Mouse (Mus musculus): ENCODE data around the gene Fut11. TPM values are rescaled to one million over a fixed set of nuclear protein-coding genes. Genes with fewer than 3 reads are reported as not detected.

Gene Fut11
- polyA plus RNA-seq, 1 experiment from 2014 or later, result 29.2 TPM

DNA sequence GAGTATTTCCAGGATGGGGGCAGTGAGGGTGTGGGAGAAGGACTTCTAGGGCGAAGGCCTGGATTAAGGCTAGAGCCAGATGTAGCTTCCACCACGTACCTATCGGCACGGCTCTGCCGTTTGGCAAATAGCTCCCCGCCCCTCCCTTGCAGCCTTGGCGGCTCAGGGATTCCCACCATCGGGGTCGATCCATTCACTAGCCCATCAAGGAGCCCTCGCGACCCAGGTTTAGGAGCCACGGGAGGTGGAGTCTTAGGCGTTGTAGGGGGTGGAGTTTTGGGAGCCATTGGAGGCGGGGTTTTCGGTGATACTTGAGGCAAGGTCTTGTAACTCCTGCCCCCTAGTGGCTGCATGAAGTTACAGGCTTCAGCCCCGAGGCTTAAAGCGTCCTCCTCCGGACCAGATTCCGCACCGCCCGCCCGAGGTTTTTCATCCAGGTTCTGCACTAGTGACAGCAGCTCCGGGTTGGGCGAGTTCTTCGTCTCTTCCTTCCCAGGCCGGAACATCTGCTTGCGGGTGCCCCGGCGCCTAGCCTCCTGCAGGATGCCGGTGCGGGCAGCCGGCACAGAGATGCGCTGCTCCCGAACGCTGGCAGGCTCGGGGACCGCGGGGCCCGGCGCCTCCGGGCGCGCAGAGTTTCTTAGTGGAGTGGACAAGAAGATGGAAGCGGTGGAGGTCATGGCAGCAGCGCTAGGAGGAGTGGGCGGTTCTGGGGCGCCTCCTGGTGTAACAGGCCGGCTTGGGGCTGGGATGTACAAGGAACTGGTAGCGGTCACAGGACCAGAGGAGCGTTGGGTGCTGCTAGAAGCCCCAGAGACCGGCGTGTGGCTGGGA is 33.7 kb upstream of the Fut11 start:
- H3K4me2 ChIP-seq, result peak overlapping the region; percentile 97
- H3K9ac ChIP-seq, result peak overlapping the region; percentile 69
- H3K4me3 ChIP-seq (replicated peaks), result peak overlapping the region; percentile 75
- peaks cover 14% of the 10 kb centered on the region for H3K27me3 ChIP-seq
- H3K4me1 ChIP-seq, result peaks cover 25% of the 10 kb centered on the region
- WGBS, result under 1% methylated on average over 52 of the region's 52 CpGs
- ATAC-seq (replicated peaks; ENCODE audit: low FRiP score), result peak; percentile 82
- peak overlapping the region; percentile 95 for H3K27ac ChIP-seq
- H3K9me3 ChIP-seq (replicated peaks), result no peaks in the 10 kb centered on the region
- no peaks in the 10 kb centered on the region for H3K36me3 ChIP-seq

DNA sequence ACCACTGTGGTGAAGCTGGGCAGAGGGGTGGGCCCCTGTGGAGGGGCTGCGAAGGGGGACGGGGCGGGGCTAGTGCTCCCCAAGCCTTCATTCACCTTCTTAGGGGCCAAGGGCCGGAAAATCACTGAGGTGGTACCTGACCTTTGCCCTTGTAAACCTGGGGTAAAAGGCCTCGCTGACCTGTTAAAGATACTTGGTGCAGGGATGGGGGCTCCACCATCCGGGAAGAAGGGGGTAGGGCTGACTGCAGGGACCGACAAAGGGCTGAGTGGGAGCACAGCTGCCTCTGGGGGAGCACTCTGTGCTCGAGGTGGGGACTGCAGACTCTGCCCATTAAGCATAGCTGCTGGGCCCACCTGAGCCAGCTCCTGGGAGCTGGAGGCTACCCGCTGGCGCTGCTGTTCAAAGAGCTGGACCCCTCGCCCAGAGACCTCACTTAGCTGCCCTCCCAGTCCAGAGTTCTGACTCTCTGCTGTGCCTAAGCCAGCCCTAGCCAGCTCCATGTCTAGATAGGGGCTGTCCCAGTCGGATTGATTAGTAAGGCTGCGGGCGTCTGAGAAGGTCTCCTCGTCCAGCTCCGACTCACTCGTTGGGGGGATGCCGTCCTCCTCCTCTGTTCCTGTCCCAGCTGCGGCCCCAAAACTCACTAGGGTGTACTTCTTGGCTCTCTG is 33.0 kb upstream of the Fut11 start:
- peaks cover 21% of the 10 kb centered on the region for H3K27me3 ChIP-seq
- H3K27ac ChIP-seq, result peak overlapping the region; percentile 95
- H3K9me3 ChIP-seq (replicated peaks), result no peaks in the 10 kb centered on the region
- peak; percentile 40 for ATAC-seq (replicated peaks; ENCODE audit: low FRiP score)
- H3K36me3 ChIP-seq, result no peaks in the 10 kb centered on the region
- H3K4me1 ChIP-seq, result peaks cover 18% of the 10 kb centered on the region
- 10% methylated on average over 19 of the region's 19 CpGs for WGBS
- H3K9ac ChIP-seq, result peak overlapping the region; percentile 69
- H3K4me3 ChIP-seq (replicated peaks), result peak overlapping the region; percentile 75
- peak overlapping the region; percentile 97 for H3K4me2 ChIP-seq

- WGBS, result 89% methylated on average over 3 of the region's 3 CpGs
- H3K4me2 ChIP-seq, result peak overlapping the region; percentile 97; the same call in 1 of the 2 replicates
- H3K27me3 ChIP-seq, result peaks cover 21% of the 10 kb centered on the region
- H3K4me3 ChIP-seq (replicated peaks), result no peak overlapping the region
- no peak for ATAC-seq (replicated peaks; ENCODE audit: low FRiP score)
- H3K4me1 ChIP-seq, result peaks cover 18% of the 10 kb centered on the region
- no peak overlapping the region for H3K9ac ChIP-seq
- no peaks in the 10 kb centered on the region for H3K36me3 ChIP-seq
- no peaks in the 10 kb centered on the region for H3K9me3 ChIP-seq (replicated peaks)
- no peak overlapping the region for H3K27ac ChIP-seq
Observed at GRCm38 (mm10) chr14:20662740-20663139, 32.0 kb upstream of the Fut11 start.

GRCm38 (mm10) chr14:20663601-20664000 is 31.2 kb upstream of the Fut11 start:
- 69% methylated on average over 2 of the region's 2 CpGs for WGBS
- Histone ChIP-seq H3K4me2 (no peak overlapping the region), H3K9me3 (replicated peaks) (no peaks in the 10 kb centered on the region), H3K27me3 (peaks cover 21% of the 10 kb centered on the region), H3K4me1 (peaks cover 18% of the 10 kb centered on the region), H3K9ac (no peak overlapping the region), H3K36me3 (no peaks in the 10 kb centered on the region), H3K27ac (no peak overlapping the region), H3K4me3 (replicated peaks) (no peak overlapping the region)
- ATAC-seq (replicated peaks; ENCODE audit: low FRiP score), result no peak

- Histone ChIP-seq H3K9ac (no peak overlapping the region), H3K27ac (no peak overlapping the region), H3K27me3 (peaks cover 21% of the 10 kb centered on the region), H3K4me1 (peaks cover 18% of the 10 kb centered on the region), H3K4me3 (replicated peaks) (no peak overlapping the region), H3K9me3 (replicated peaks) (no peaks in the 10 kb centered on the region), H3K36me3 (no peaks in the 10 kb centered on the region), H3K4me2 (no peak overlapping the region)
- ATAC-seq (replicated peaks; ENCODE audit: low FRiP score), result no peak
- WGBS, result 52% methylated on average over 3 of the region's 3 CpGs
Observed at GRCm38 (mm10) chr14:20664436-20664835, 30.3 kb upstream of the Fut11 start.

GRCm38 (mm10) chr14:20667469-20667868 is 27.3 kb upstream of the Fut11 start:
- H3K27ac ChIP-seq, result no peak overlapping the region
- H3K4me3 ChIP-seq (replicated peaks), result no peak overlapping the region
- no peak for ATAC-seq (replicated peaks; ENCODE audit: low FRiP score)
- H3K27me3 ChIP-seq, result peaks cover 23% of the 10 kb centered on the region
- H3K9ac ChIP-seq, result no peak overlapping the region
- no peaks in the 10 kb centered on the region for H3K36me3 ChIP-seq
- peaks cover under 1% of the 10 kb centered on the region for H3K4me1 ChIP-seq
- no peak overlapping the region for H3K4me2 ChIP-seq
- WGBS, result 75% methylated on average over 1 of the region's 1 CpGs
- no peaks in the 10 kb centered on the region for H3K9me3 ChIP-seq (replicated peaks)

- Histone ChIP-seq H3K4me3 (replicated peaks) (no peak within 1 kb of the TSS), H3K36me3 (no peaks in the 10 kb centered on the region), H3K27me3 (peaks cover 18% of the 10 kb centered on the region), H3K9me3 (replicated peaks) (no peaks in the 10 kb centered on the region), H3K4me2 (no peak within 1 kb of the TSS), H3K9ac (no peak within 1 kb of the TSS), H3K4me1 (0 out of 2 replicates have a peak, but pooled peaks cover 1% of the 10 kb centered on the region), H3K27ac (no peak within 1 kb of the TSS)
- WGBS, result 83% methylated on average over 8 of the region's 8 CpGs
- no peak for ATAC-seq (replicated peaks; ENCODE audit: low FRiP score)
Observed at GRCm38 (mm10) chr14:20668154-20668810, 26.5 kb upstream of the Fut11 start, which contains the start of gene Synpo2l. Synpo2l (minus strand) TSS chr14:20668354.

DNA sequence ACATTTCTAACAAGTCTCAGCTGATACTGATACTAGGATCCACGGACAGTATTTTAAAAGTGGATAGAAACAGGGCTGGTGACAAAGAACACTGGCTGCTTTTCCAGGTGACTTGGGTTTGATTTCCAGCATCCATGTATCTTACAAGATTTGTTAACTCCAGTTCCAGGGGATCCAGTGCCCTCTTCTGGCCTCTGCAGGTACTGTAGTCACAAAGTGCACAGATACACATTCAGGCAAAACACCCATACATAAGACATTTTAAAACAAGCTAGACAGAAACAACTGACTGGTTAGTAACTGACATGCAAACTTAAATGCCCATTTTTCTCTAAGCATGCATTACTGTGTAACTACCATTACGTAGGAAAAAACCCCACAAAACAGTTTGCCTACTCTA is 21.8 kb upstream of the Fut11 start:
- ATAC-seq (replicated peaks; ENCODE audit: low FRiP score), result no peak
- Histone ChIP-seq H3K27ac (no peak overlapping the region; the same call in 1 of the 2 replicates), H3K9ac (no peak overlapping the region), H3K4me3 (replicated peaks) (0 out of 2 replicates have a peak overlapping the region, but pooled peaks have one; percentile 8), H3K9me3 (replicated peaks) (no peaks in the 10 kb centered on the region), H3K27me3 (peaks cover 8% of the 10 kb centered on the region), H3K36me3 (peaks cover 24% of the 10 kb centered on the region), H3K4me2 (peak overlapping the region; percentile 70; the same call in 1 of the 2 replicates), H3K4me1 (peaks cover 14% of the 10 kb centered on the region)
- WGBS, result 92% methylated on average over 2 of the region's 2 CpGs

- H3K27me3 ChIP-seq, result peaks cover 8% of the 10 kb centered on the region
- H3K4me2 ChIP-seq, result peak overlapping the region; percentile 70
- 0 out of 2 replicates have a peak overlapping the region, but pooled peaks have one; percentile 23 for H3K9ac ChIP-seq
- H3K4me3 ChIP-seq (replicated peaks), result peak overlapping the region; percentile 72
- WGBS, result 12% methylated on average over 13 of the region's 13 CpGs
- H3K9me3 ChIP-seq (replicated peaks), result no peaks in the 10 kb centered on the region
- H3K36me3 ChIP-seq, result peaks cover 31% of the 10 kb centered on the region
- H3K27ac ChIP-seq, result peak overlapping the region; percentile 98
- ATAC-seq (replicated peaks; ENCODE audit: low FRiP score), result peak; percentile 41; the same call in 1 of the 2 replicates
- peaks cover 14% of the 10 kb centered on the region for H3K4me1 ChIP-seq
Observed at GRCm38 (mm10) chr14:20673735-20674063, 21.1 kb upstream of the Fut11 start.

- peak within 1 kb of the TSS; percentile 73 for H3K9ac ChIP-seq
- peaks cover 14% of the 10 kb centered on the region for H3K4me1 ChIP-seq
- WGBS, result 1% methylated on average over 43 of the region's 43 CpGs
- no peaks in the 10 kb centered on the region for H3K9me3 ChIP-seq (replicated peaks)
- peak within 1 kb of the TSS; percentile 98 for H3K27ac ChIP-seq
- peak within 1 kb of the TSS; percentile 70 for H3K4me2 ChIP-seq
- ATAC-seq (replicated peaks; ENCODE audit: low FRiP score), result peak; percentile 97
- peak within 1 kb of the TSS; percentile 72 for H3K4me3 ChIP-seq (replicated peaks)
- H3K27me3 ChIP-seq, result peaks cover 8% of the 10 kb centered on the region
- peaks cover 37% of the 10 kb centered on the region for H3K36me3 ChIP-seq
Observed at GRCm38 (mm10) chr14:20674064-20674833, 20.5 kb upstream of the Fut11 start, which contains the start of gene Sec24c. Sec24c (plus strand) TSS chr14:20674308.

DNA sequence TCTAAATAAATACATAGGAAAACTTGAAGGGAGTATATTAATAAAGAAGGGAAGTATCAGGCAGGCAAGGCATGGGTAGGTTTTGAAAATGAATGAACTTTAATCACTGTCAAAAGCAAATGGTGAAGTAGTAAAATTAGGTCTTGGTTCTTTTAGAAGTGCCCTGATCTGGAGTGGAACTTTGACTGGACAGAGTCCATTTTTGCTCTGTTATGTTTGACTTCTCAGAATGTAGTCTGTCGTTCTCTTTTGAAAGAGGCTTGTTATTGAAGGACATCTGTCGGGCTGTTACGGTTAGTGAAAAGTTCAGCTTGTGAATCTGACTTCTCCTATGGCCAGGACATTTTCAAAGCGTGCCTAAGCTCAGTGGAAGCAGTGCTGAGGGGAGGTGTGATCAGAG is 16.9 kb upstream of the Fut11 start:
- H3K9me3 ChIP-seq (replicated peaks), result no peaks in the 10 kb centered on the region
- 95% methylated on average over 4 of the region's 4 CpGs for WGBS
- peaks cover 73% of the 10 kb centered on the region for H3K36me3 ChIP-seq
- no peak overlapping the region for H3K9ac ChIP-seq
- ATAC-seq (replicated peaks; ENCODE audit: low FRiP score), result no peak
- H3K27me3 ChIP-seq, result no peaks in the 10 kb centered on the region
- H3K4me2 ChIP-seq, result no peak overlapping the region
- H3K4me3 ChIP-seq (replicated peaks), result no peak overlapping the region
- H3K27ac ChIP-seq, result no peak overlapping the region
- peaks cover 14% of the 10 kb centered on the region for H3K4me1 ChIP-seq
